Mouse (Mus musculus) forebrain, postnatal 0 days (tissue): ENCODE results near the gene Naip6. TPM values are rescaled to one million over a fixed set of nuclear protein-coding genes. Genes with fewer than 3 reads are reported as not detected.
"Not testable (repeated sequence)": the region's sequence is repeated elsewhere in the genome, so short reads cannot be mapped to it uniquely, and the experiment has no call there.

ENCODE experiments used
- ATAC-seq: fragments of 200-750 bp; cut with Nextera tagmentation; 2 replicates; pipeline ENCODE4 v1.8.0; 2017; ENCODE audit warnings: mild to moderate bottlenecking, moderate library complexity
- DNase-seq: peaks from one replicate; pipeline ENCODE4 v3.0.0-alpha.2; 2015
- H3K27ac ChIP-seq: fragments of 300-500 bp; sonication (generic); 2 replicates; pipeline ENCODE4 v1.5.1; 2014; ENCODE audit warnings: low read depth, mild to moderate bottlenecking, antibody characterized with exemption, low read length, moderate library complexity, mixed read lengths
- H3K27me3 ChIP-seq: fragments of 300-500 bp; sonication (generic); 2 replicates; pipeline ENCODE4 v1.6.1; 2014; ENCODE audit warnings: mild to moderate bottlenecking, low read length, mixed read lengths; ENCODE audit not compliant: insufficient read depth
- H3K36me3 ChIP-seq: fragments of 300-500 bp; sonication (generic); 2 replicates; pipeline ENCODE4 v1.6.1; 2014; ENCODE audit warnings: mild to moderate bottlenecking, moderate library complexity; ENCODE audit not compliant: insufficient read depth
- H3K4me1 ChIP-seq: fragments of 300-500 bp; sonication (generic); 2 replicates; pipeline ENCODE4 v1.6.1; 2014; ENCODE audit warnings: antibody characterized with exemption; ENCODE audit not compliant: insufficient read depth
- H3K4me2 ChIP-seq: fragments of 300-500 bp; sonication (generic); 2 replicates; pipeline ENCODE4 v1.6.1; 2014; ENCODE audit warnings: low read depth, mild to moderate bottlenecking, moderate library complexity
- H3K4me3 ChIP-seq: fragments of 300-500 bp; sonication (generic); 2 replicates; pipeline ENCODE4 v1.5.1; 2014; ENCODE audit warnings: low read depth, low read length, mixed read lengths
- H3K9ac ChIP-seq: fragments of 300-500 bp; sonication (generic); 2 replicates; pipeline ENCODE4 v1.6.1; 2014; ENCODE audit warnings: mild to moderate bottlenecking
- H3K9me3 ChIP-seq: fragments of 300-500 bp; sonication (generic); 2 replicates; pipeline ENCODE4 v1.6.1; 2016; ENCODE audit warnings: low read length
- CTCF ChIP-seq: sonication (generic); IDR thresholded peaks from 2 replicates; pipeline ENCODE4 v1.5.1; 2016; ENCODE audit warnings: antibody characterized with exemption, control low read depth, low read depth
- WGBS: fragments of 180-500 bp; shearing (Covaris S2); extraction: QIAGEN DNeasy Blood & Tissue Kit; methylation state at CpG from one replicate; pipeline ENCODE4 v1.1.7; 2014; 5-methylcytosine and 5-hydroxymethylcytosine counted together
- polyA plus RNA-seq: library from polyadenylated mRNA; unstranded; fragments of >200 nt; fragmentation: Nextera tagmentation; extraction: Ambion mirVana; gene quantifications from 2 replicates; pipeline ENCODE4 v1.2.1, GENCODE M21; 2015
- total RNA-seq: library from RNA; depleted of rRNA; stranded (reverse); fragments of >200 nt; gene quantifications from 2 replicates; pipeline ENCODE4 v1.2.3, GENCODE M21; 2014; rRNA removed

The Naip6 gene
- total RNA-seq (0.10 and 0.23 TPM in 2 replicates), polyA plus RNA-seq (0.02 TPM in 1 of 2 replicates, not detected in the other)

GRCm38 (mm10) chr13:100317256-100317893 is at the start of gene Naip6:
Naip6 (minus strand) TSS chr13:100317674.
- WGBS: 90% methylated on average over 5 of the region's 6 CpGs
- H3K4me1 ChIP-seq: not testable (repeated sequence)

GRCm38 (mm10) chr13:100352315-100352714 is 34.8 kb upstream of the Naip6 start:
- not testable (repeated sequence) for H3K27me3 ChIP-seq, H3K27ac ChIP-seq, H3K4me1 ChIP-seq, H3K9me3 ChIP-seq, ATAC-seq, DNase-seq, H3K4me2 ChIP-seq, H3K36me3 ChIP-seq, H3K4me3 ChIP-seq, H3K9ac ChIP-seq
- WGBS: 77% methylated on average over 2 of the region's 2 CpGs

More at GRCm38 (mm10) chr13:100317256-100317893, at the start of gene Naip6:
- DNase-seq, H3K36me3 ChIP-seq, H3K9me3 ChIP-seq, H3K27me3 ChIP-seq, ATAC-seq, H3K4me3 ChIP-seq, H3K9ac ChIP-seq, H3K27ac ChIP-seq, H3K4me2 ChIP-seq: not testable (repeated sequence)

GRCm38 (mm10) chr13:100349510-100350173 is 32.2 kb upstream of the Naip6 start:
- not testable (repeated sequence) for H3K9me3 ChIP-seq, H3K4me1 ChIP-seq, H3K36me3 ChIP-seq, H3K9ac ChIP-seq, H3K4me2 ChIP-seq, DNase-seq, H3K27me3 ChIP-seq, H3K4me3 ChIP-seq, ATAC-seq, H3K27ac ChIP-seq
- 38% methylated on average over 1 of the region's 2 CpGs for WGBS

DNA sequence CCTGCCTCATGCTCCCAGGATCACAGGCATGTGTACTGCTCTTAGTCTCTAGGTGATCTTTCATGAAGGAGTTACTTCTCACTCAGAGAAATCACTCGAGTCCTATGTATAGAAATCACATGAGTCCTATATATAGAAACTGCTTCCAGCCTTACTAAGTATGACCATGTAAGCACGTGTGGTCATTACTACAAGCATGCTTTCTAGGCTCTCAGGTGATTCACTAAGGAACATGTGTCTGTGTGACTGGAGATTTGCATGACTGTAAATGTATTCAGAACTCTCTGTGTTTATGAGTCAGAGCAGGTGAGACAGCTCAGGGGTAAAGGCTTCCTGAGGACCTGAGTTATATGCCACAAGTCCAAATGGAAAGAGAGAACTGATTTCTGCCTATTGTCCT is 24.3 kb upstream of the Naip6 start:
- Histone ChIP-seq H3K4me3 (no peak overlapping the region), H3K27me3 (no peaks in the 10 kb centered on the region), H3K9me3 (no peaks in the 10 kb centered on the region), H3K4me1 (no peaks in the 10 kb centered on the region), H3K36me3 (no peaks in the 10 kb centered on the region), H3K27ac (no peak overlapping the region), H3K9ac (no peak overlapping the region), H3K4me2 (no peak overlapping the region)
- no peak for ATAC-seq
- TF ChIP-seq CTCF: no peak
- WGBS: 77% methylated on average over 2 of the region's 2 CpGs
- DNase-seq: no peak

- H3K4me2 ChIP-seq, H3K27ac ChIP-seq, H3K9me3 ChIP-seq, DNase-seq, H3K36me3 ChIP-seq, H3K27me3 ChIP-seq, H3K4me1 ChIP-seq, H3K9ac ChIP-seq, H3K4me3 ChIP-seq, ATAC-seq: not testable (repeated sequence)
- WGBS: 55% methylated on average over 5 of the region's 5 CpGs
These were observed 14.3 kb upstream of the Naip6 start for GRCm38 (mm10) chr13:100331728-100332127.

GRCm38 (mm10) chr13:100328899-100329298 is 11.4 kb upstream of the Naip6 start:
- not testable (repeated sequence) for H3K27ac ChIP-seq

GRCm38 (mm10) chr13:100328029-100328428 is 10.6 kb upstream of the Naip6 start:
- not testable (repeated sequence) for H3K27me3 ChIP-seq, H3K4me1 ChIP-seq, H3K27ac ChIP-seq, H3K36me3 ChIP-seq, H3K9ac ChIP-seq, H3K4me2 ChIP-seq, ATAC-seq, DNase-seq, H3K4me3 ChIP-seq, H3K9me3 ChIP-seq
- WGBS: 88% methylated on average over 2 of the region's 2 CpGs

More at GRCm38 (mm10) chr13:100328899-100329298, 11.4 kb upstream of the Naip6 start:
- WGBS: 54% methylated on average over 1 of the region's 1 CpGs
- not testable (repeated sequence) for H3K9ac ChIP-seq, DNase-seq, H3K4me1 ChIP-seq, H3K9me3 ChIP-seq, H3K27me3 ChIP-seq, ATAC-seq, H3K4me3 ChIP-seq, H3K36me3 ChIP-seq, H3K4me2 ChIP-seq

GRCm38 (mm10) chr13:100322266-100322837 is 4.9 kb upstream of the Naip6 start:
- not testable (repeated sequence) for H3K9ac ChIP-seq, H3K36me3 ChIP-seq, ATAC-seq, DNase-seq, H3K4me2 ChIP-seq, H3K9me3 ChIP-seq, H3K27me3 ChIP-seq, H3K27ac ChIP-seq, H3K4me3 ChIP-seq, H3K4me1 ChIP-seq
- WGBS: 94% methylated on average over 3 of the region's 3 CpGs
